Mouse (Mus musculus) hematopoietic stem cell, adult 5-6 weeks (primary cell): Measurements from ENCODE around the gene Tdrd1. TPM values are rescaled to one million over a fixed set of nuclear protein-coding genes. Genes with fewer than 3 reads are reported as not detected.
"Not testable (repeated sequence)": the region's sequence is repeated elsewhere in the genome, so short reads cannot be mapped to it uniquely, and the experiment has no call there.

Source experiments
- ATAC-seq, 2 experiments: fragments of 125-278 bp in 1 of 2; replicated peaks in 1 of 2; 2 replicates each; pipeline ENCODE4 v1.8.0; 2016 to 2017; ENCODE audit warnings: inconsistent platforms in 2 of 2, mild to moderate bottlenecking in 2 of 2, moderate number of reproducible peaks in 2 of 2, low read depth in 1 of 2, moderate TSS enrichment in 1 of 2; ENCODE audit not compliant: low FRiP score in 2 of 2, poor library complexity in 2 of 2, severe bottlenecking in 2 of 2, insufficient read depth in 1 of 2, low TSS enrichment in 1 of 2
- total RNA-seq: library from RNA; stranded (forward); fragments of 172-1452, 232-1000 nt; gene quantifications from 2 replicates; pipeline ENCODE4 v1.2.3, GENCODE M21; 2017

Gene Tdrd1
- total RNA-seq = not detected in 2 replicates

GRCm38 (mm10) chr19:56826047-56826631 is at the start of gene Tdrd1:
Tdrd1 (plus strand) TSS chr19:56826209.
- no peak for ATAC-seq

GRCm38 (mm10) chr19:56776719-56777382 is 49.2 kb upstream of the Tdrd1 start:
- ATAC-seq = peak; percentile 72 to 78; a peak in 2 of 4 replicates

- ATAC-seq = not testable (repeated sequence)
Measured at GRCm38 (mm10) chr19:56778532-56778931, 47.5 kb upstream of the Tdrd1 start.

- ATAC-seq = no peak
Measured at GRCm38 (mm10) chr19:56787911-56788310, 38.1 kb upstream of the Tdrd1 start.

- ATAC-seq = no peak
Measured at GRCm38 (mm10) chr19:56788952-56789351, 37.1 kb upstream of the Tdrd1 start.

GRCm38 (mm10) chr19:56797376-56797775 is 28.6 kb upstream of the Tdrd1 start:
- peak; percentile 72 to 78 for ATAC-seq

- no peak for ATAC-seq
Measured at GRCm38 (mm10) chr19:56800226-56800625, 25.8 kb upstream of the Tdrd1 start.

- ATAC-seq = no peak
Measured at GRCm38 (mm10) chr19:56800930-56801655, 24.9 kb upstream of the Tdrd1 start.

- no peak; a peak in 1 of 4 replicates for ATAC-seq
Measured at GRCm38 (mm10) chr19:56801656-56802351, 24.2 kb upstream of the Tdrd1 start.

GRCm38 (mm10) chr19:56802352-56802746 is 23.7 kb upstream of the Tdrd1 start:
- ATAC-seq = no peak

- ATAC-seq = no peak
Measured at GRCm38 (mm10) chr19:56805366-56805765, 20.6 kb upstream of the Tdrd1 start.

GRCm38 (mm10) chr19:56807122-56807521 is 18.9 kb upstream of the Tdrd1 start:
- ATAC-seq = no peak

- ATAC-seq = no peak
Measured at GRCm38 (mm10) chr19:56808771-56809170, 17.2 kb upstream of the Tdrd1 start.

GRCm38 (mm10) chr19:56810641-56811146 is 15.3 kb upstream of the Tdrd1 start:
- no peak for ATAC-seq

- peak; percentile 73 to 85 for ATAC-seq
Measured at GRCm38 (mm10) chr19:56811590-56811989, 14.4 kb upstream of the Tdrd1 start.

- no peak for ATAC-seq
Measured at GRCm38 (mm10) chr19:56813360-56813759, 12.6 kb upstream of the Tdrd1 start.

GRCm38 (mm10) chr19:56817851-56818526 is 8.0 kb upstream of the Tdrd1 start:
- no peak for ATAC-seq
